Mouse (Mus musculus): ENCODE data around the gene Aqp11. TPM values are rescaled to one million over a fixed set of nuclear protein-coding genes. Genes with fewer than 3 reads are reported as not detected.

Gene Aqp11
- polyA plus RNA-seq, 1 experiment from 2014 or later, result 49.8 TPM

DNA sequence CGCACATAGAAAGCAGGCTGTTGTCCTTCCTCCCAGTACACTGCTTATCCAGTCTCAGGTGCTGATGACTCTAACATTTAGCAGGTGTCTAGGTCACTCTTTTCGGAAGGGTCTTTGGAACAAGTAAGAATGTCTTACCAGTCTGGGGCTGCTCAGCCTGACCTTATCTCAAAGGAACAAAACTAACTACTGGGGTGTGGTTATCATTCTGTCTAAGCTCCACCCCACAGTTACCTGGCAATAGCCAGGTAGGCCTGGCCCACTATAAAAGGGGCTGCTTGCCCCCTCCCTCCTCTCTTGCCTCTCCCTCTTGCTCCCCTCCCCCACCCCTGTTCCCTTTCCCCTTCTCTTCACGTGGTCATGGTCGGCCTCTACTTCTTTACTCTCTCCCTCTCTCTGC lies 30.9 kb upstream of the Aqp11 start:
- 51% methylated on average over 4 of the region's 4 CpGs for WGBS (ENCODE audit: insufficient replicate concordance)
- H3K27ac ChIP-seq (ENCODE audit: low read length), result no peak overlapping the region
- ATAC-seq (ENCODE audit: low read depth), result no peak

GRCm38 (mm10) chr7:97767841-97768240 lies 29.8 kb upstream of the Aqp11 start:
- 58% methylated on average over 8 of the region's 8 CpGs for WGBS (ENCODE audit: insufficient replicate concordance)
- Histone ChIP-seq H3K9me3 (replicated peaks; ENCODE audit: control insufficient read depth, low read length) (no peaks in the 10 kb centered on the region), H3K4me3 (ENCODE audit: low read depth, low read length) (no peak overlapping the region), H3K27me3 (ENCODE audit: control insufficient read depth, insufficient read depth, low read depth, low read length) (no peaks in the 10 kb centered on the region), H3K36me3 (ENCODE audit: control insufficient read depth, insufficient read depth) (no peaks in the 10 kb centered on the region), H3K27ac (ENCODE audit: low read length) (no peak overlapping the region), H3K9ac (ENCODE audit: low read depth, low read length) (no peak overlapping the region), H3K4me1 (ENCODE audit: control insufficient read depth, low read depth, low read length) (no peaks in the 10 kb centered on the region; the same call in 1 of the 2 replicates), H3K4me2 (ENCODE audit: low read depth, low read length) (no peak overlapping the region)
- ATAC-seq (ENCODE audit: low read depth), result no peak

More for the DNA sequence above, 30.9 kb upstream of the Aqp11 start:
- Histone ChIP-seq H3K9me3 (replicated peaks; ENCODE audit: control insufficient read depth, low read length) (no peaks in the 10 kb centered on the region), H3K36me3 (ENCODE audit: control insufficient read depth, insufficient read depth) (no peaks in the 10 kb centered on the region), H3K9ac (ENCODE audit: low read depth, low read length) (no peak overlapping the region), H3K27me3 (ENCODE audit: control insufficient read depth, insufficient read depth, low read depth, low read length) (no peaks in the 10 kb centered on the region), H3K4me2 (ENCODE audit: low read depth, low read length) (no peak overlapping the region), H3K4me3 (ENCODE audit: low read depth, low read length) (no peak overlapping the region), H3K4me1 (ENCODE audit: control insufficient read depth, low read depth, low read length) (no peaks in the 10 kb centered on the region; the same call in 1 of the 2 replicates)

GRCm38 (mm10) chr7:97766406-97767166 lies 28.5 kb upstream of the Aqp11 start:
- Histone ChIP-seq H3K9me3 (replicated peaks; ENCODE audit: control insufficient read depth, low read length) (no peaks in the 10 kb centered on the region), H3K36me3 (ENCODE audit: control insufficient read depth, insufficient read depth) (no peaks in the 10 kb centered on the region), H3K4me2 (ENCODE audit: low read depth, low read length) (no peak overlapping the region), H3K27me3 (ENCODE audit: control insufficient read depth, insufficient read depth, low read depth, low read length) (no peaks in the 10 kb centered on the region), H3K4me1 (ENCODE audit: control insufficient read depth, low read depth, low read length) (no peaks in the 10 kb centered on the region; the same call in 1 of the 2 replicates), H3K27ac (ENCODE audit: low read length) (no peak overlapping the region), H3K4me3 (ENCODE audit: low read depth, low read length) (no peak overlapping the region), H3K9ac (ENCODE audit: low read depth, low read length) (no peak overlapping the region)
- WGBS (ENCODE audit: insufficient replicate concordance), result 44% methylated on average over 9 of the region's 9 CpGs
- no peak for ATAC-seq (ENCODE audit: low read depth)

GRCm38 (mm10) chr7:97765963-97766347 lies 27.9 kb upstream of the Aqp11 start:
- Histone ChIP-seq H3K27me3 (ENCODE audit: control insufficient read depth, insufficient read depth, low read depth, low read length) (no peaks in the 10 kb centered on the region), H3K4me2 (ENCODE audit: low read depth, low read length) (no peak overlapping the region), H3K9ac (ENCODE audit: low read depth, low read length) (no peak overlapping the region), H3K36me3 (ENCODE audit: control insufficient read depth, insufficient read depth) (no peaks in the 10 kb centered on the region), H3K4me3 (ENCODE audit: low read depth, low read length) (no peak overlapping the region), H3K4me1 (ENCODE audit: control insufficient read depth, low read depth, low read length) (no peaks in the 10 kb centered on the region; the same call in 1 of the 2 replicates), H3K27ac (ENCODE audit: low read length) (no peak overlapping the region), H3K9me3 (replicated peaks; ENCODE audit: control insufficient read depth, low read length) (no peaks in the 10 kb centered on the region)
- ATAC-seq (ENCODE audit: low read depth), result no peak
- 63% methylated on average over 5 of the region's 5 CpGs for WGBS (ENCODE audit: insufficient replicate concordance)

- 0 out of 2 replicates have a peak overlapping the region, but pooled peaks have one; percentile 9 for H3K27ac ChIP-seq (ENCODE audit: low read length)
- no peaks in the 10 kb centered on the region for H3K36me3 ChIP-seq (ENCODE audit: control insufficient read depth, insufficient read depth)
- ATAC-seq (ENCODE audit: low read depth), result no peak
- H3K4me3 ChIP-seq (ENCODE audit: low read depth, low read length), result no peak overlapping the region
- no peaks in the 10 kb centered on the region for H3K27me3 ChIP-seq (ENCODE audit: control insufficient read depth, insufficient read depth, low read depth, low read length)
- WGBS (ENCODE audit: insufficient replicate concordance), result 47% methylated on average over 21 of the region's 21 CpGs
- H3K9me3 ChIP-seq (replicated peaks; ENCODE audit: control insufficient read depth, low read length), result no peaks in the 10 kb centered on the region
- no peak overlapping the region for H3K9ac ChIP-seq (ENCODE audit: low read depth, low read length)
- H3K4me2 ChIP-seq (ENCODE audit: low read depth, low read length), result peak overlapping the region; percentile 17; the same call in 1 of the 2 replicates
- H3K4me1 ChIP-seq (ENCODE audit: control insufficient read depth, low read depth, low read length), result no peaks in the 10 kb centered on the region; the same call in 1 of the 2 replicates
Observed at GRCm38 (mm10) chr7:97765181-97765962, 27.3 kb upstream of the Aqp11 start.

DNA sequence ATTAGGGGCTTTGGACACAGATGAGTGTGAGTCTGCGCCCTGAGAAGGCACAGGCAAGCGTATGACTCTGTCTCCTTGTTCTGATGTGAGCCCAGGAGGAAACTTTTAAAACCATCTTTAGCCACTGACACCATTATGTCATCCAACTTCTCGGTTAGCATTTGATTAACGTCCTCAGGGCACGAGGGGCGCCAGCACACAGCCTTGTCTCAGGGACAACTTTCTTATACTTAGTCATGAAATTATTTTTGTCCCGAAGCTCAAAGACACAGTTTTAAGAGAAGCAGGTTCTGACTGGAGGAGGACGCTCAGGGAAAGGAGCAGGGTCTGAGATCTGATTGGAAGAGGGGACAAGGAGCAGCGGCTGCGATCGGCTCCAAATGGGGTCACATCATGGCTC lies 26.5 kb upstream of the Aqp11 start:
- H3K9me3 ChIP-seq (replicated peaks; ENCODE audit: control insufficient read depth, low read length), result no peaks in the 10 kb centered on the region
- no peaks in the 10 kb centered on the region for H3K36me3 ChIP-seq (ENCODE audit: control insufficient read depth, insufficient read depth)
- H3K4me3 ChIP-seq (ENCODE audit: low read depth, low read length), result no peak overlapping the region
- no peak for ATAC-seq (ENCODE audit: low read depth)
- no peak overlapping the region for H3K9ac ChIP-seq (ENCODE audit: low read depth, low read length)
- H3K27me3 ChIP-seq (ENCODE audit: control insufficient read depth, insufficient read depth, low read depth, low read length), result no peaks in the 10 kb centered on the region
- H3K4me2 ChIP-seq (ENCODE audit: low read depth, low read length), result peak overlapping the region; percentile 17; the same call in 1 of the 2 replicates
- no peaks in the 10 kb centered on the region; the same call in 1 of the 2 replicates for H3K4me1 ChIP-seq (ENCODE audit: control insufficient read depth, low read depth, low read length)
- 0 out of 2 replicates have a peak overlapping the region, but pooled peaks have one; percentile 9 for H3K27ac ChIP-seq (ENCODE audit: low read length)
- WGBS (ENCODE audit: insufficient replicate concordance), result 62% methylated on average over 11 of the region's 11 CpGs

DNA sequence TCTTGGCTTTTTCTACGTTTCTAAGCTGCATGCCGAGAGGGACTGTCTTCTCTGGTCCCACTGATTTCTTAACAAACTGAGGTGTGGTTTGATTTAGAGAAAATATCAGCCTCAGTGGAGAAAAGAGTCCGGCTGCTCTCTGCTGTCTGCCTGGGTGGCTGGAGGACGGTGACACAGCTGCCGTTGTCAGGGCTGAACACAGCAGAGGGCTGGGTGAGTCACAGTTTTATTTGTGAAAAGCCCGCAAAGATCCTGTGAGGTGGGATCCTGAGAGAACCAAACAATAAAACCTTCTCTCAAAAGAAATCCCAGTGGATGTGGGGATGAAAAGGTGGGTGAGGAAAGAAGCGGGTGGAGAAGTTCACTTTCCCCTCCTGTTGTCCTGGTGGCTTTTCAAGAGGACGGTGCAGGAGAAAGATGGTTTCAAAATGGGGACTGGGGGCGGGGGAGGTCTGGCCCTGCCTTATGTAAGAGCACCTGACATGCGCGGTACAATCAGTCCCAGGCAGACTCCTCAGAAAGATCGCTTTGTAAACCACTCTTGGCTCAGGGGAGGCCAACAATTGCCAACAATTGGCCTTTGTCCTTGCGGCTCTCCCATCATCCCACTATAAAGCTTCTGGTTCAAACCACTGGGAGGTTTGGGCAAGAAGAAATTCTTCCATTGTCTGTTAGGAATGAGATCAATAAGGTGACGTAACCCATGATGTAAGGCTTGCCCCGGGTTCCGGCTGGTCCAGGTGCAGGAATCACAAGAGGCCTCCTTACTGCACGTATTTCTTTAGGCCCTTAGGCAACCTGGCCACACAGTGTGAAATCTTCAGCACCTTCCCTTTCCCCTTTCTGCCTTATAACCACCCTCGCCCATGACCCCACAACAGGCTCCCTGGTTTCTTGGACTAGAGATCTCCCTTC lies 19.1 kb upstream of the Aqp11 start:
- Histone ChIP-seq H3K4me2 (ENCODE audit: low read depth, low read length) (no peak overlapping the region), H3K27me3 (ENCODE audit: control insufficient read depth, insufficient read depth, low read depth, low read length) (no peaks in the 10 kb centered on the region), H3K9ac (ENCODE audit: low read depth, low read length) (no peak overlapping the region), H3K36me3 (ENCODE audit: control insufficient read depth, insufficient read depth) (no peaks in the 10 kb centered on the region), H3K4me1 (ENCODE audit: control insufficient read depth, low read depth, low read length) (no peaks in the 10 kb centered on the region), H3K27ac (ENCODE audit: low read length) (no peak overlapping the region), H3K9me3 (replicated peaks; ENCODE audit: control insufficient read depth, low read length) (no peaks in the 10 kb centered on the region), H3K4me3 (ENCODE audit: low read depth, low read length) (no peak overlapping the region)
- peak; percentile 37; the same call in 1 of the 2 replicates for ATAC-seq (ENCODE audit: low read depth)
- 60% methylated on average over 18 of the region's 18 CpGs for WGBS (ENCODE audit: insufficient replicate concordance)
